Mouse (Mus musculus): Measurements from ENCODE around the gene Zfp523.

GRCm38 (mm10) chr17:28177540-28178046 is 664 bp downstream of the Zfp523 start:
- TF ChIP-seq CTCF (conservative IDR thresholded peaks at IDR 0.05; ENCODE audit: low read length): no peak
- no peak for TF ChIP-seq NANOG (IDR thresholded peaks at IDR 0.05; ENCODE audit: borderline replicate concordance, low read length)

Measured in E14TG2a.4 (cell line).